Mouse (Mus musculus) spleen, postnatal 14 days (tissue): ENCODE results near the gene Hs3st6.

ENCODE experiments used
- DNase-seq, 2 experiments: peaks; one replicate each; pipeline ENCODE4 v3.0.0; 2021 to 2022; ENCODE audit warnings: low spot score in 2 of 2

The Hs3st6 gene

GRCm38 (mm10) chr17:24766266-24766875 is 13.6 kb downstream of the Hs3st6 start:
- DNase-seq, result no peak

DNA sequence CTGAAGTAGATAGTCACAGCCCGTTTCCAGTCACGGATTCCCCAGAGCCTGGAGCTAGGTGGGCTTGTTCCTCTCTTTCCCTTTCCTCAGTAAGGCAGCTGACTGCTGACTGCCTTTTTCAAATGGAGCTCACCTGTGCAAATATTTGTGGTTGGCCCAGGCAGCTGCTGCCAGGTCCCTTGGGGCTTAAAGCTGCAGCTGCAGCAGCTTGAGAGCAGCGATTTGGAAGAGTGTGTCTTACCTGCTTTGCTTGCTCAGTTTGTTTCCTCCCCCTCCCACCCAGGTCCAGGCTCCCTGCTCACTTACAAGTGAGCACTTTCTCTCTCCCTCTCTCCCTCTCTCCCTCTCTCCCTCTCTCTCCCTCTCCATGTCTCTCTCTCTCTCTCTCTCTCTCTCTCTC is 16.4 kb downstream of the Hs3st6 start:
- no peak for DNase-seq

DNA sequence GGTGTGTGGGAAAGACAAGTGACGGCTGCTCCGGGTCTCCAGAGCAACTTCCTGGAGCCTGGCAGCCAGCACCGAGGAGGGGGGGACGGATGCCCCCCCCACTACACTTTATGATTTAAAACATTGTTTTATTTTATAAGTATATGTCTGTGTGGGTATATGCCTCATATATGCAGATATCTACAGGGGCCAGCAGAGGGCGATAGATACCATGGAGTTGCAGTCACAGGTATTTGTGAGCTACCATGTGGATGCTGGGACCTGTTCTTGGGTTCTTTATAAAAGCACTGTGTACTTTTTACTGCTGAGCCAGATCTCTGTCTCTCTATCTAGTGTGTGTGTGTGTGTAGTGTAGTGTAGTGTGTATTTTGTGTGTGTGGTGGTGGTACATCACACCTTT is 20.5 kb downstream of the Hs3st6 start:
- DNase-seq, result no peak

GRCm38 (mm10) chr17:24775173-24775572 is 22.4 kb downstream of the Hs3st6 start:
- DNase-seq, result no peak

- no peak for DNase-seq
Observed at GRCm38 (mm10) chr17:24777073-24777472, 24.3 kb downstream of the Hs3st6 start.

GRCm38 (mm10) chr17:24780821-24781220 is 28.0 kb downstream of the Hs3st6 start:
- no peak for DNase-seq

DNA sequence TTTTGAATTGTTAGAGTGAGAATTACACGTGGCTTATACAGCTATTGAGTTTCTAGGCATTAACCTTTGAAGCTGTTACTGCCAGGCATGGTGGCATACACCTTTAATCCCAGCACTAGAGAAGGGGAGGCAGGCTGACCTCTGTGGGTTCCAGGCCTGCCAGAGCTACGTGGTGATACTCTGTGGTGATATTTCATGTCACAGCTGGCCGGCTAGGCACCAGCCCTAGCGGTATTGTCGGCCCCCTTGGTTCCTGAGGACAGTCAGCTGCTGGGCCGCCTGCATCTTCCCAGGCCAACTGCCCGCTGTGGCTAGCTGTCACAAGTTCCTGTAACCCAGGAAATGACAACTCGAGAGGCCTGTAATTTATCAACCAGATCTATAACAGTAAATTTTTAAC is 39.4 kb downstream of the Hs3st6 start:
- no peak for DNase-seq

- DNase-seq, result no peak
Observed at GRCm38 (mm10) chr17:24794791-24795190, 42.0 kb downstream of the Hs3st6 start.

GRCm38 (mm10) chr17:24796969-24797368 is 44.2 kb downstream of the Hs3st6 start:
- no peak for DNase-seq

DNA sequence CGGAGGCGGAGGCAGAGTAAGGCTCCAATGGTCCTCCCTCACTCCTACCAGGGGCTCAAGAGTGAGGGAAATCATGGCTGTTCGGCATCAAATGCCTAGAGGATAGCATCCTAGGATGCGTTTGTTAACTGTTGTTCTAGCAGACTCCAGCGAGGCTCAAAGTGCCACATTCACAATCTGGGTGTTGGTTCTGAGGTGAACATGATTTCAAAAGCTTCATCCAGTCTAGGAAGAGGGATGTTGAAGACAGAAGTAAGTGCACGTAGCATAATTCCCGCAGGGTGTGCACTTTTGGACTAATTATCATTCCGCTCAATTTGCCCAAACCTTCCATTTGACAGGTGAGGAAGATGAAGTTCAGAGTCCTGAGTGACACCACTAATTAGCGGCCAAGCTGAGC is 45.4 kb downstream of the Hs3st6 start:
- DNase-seq, result no peak

GRCm38 (mm10) chr17:24799476-24799875 is 46.7 kb downstream of the Hs3st6 start:
- no peak for DNase-seq

- no peak for DNase-seq
Observed at GRCm38 (mm10) chr17:24800524-24800923, 47.7 kb downstream of the Hs3st6 start.

- peak; percentile 59 to 63 for DNase-seq
Observed at GRCm38 (mm10) chr17:24803952-24804951, 51.5 kb downstream of the Hs3st6 start, which contains the start of gene Meiob. Gene Meiob (plus strand): TSS chr17:24804289.
